Mouse (Mus musculus) stomach, embryonic 14.5 days (tissue): ENCODE data around the gene Hspb9. TPM values are rescaled to one million over a fixed set of nuclear protein-coding genes. Genes with fewer than 3 reads are reported as not detected.
A peak's percentile ranks its signal among the peaks of the same experiment; 100 is the strongest.

Experiments used
- ATAC-seq: fragments of 200-750 bp; cut with Nextera tagmentation; 2 replicates; pipeline ENCODE4 v1.8.0; 2017; ENCODE audit warnings: low read depth, moderate TSS enrichment; ENCODE audit not compliant: insufficient number of reproducible peaks, insufficient read depth, low FRiP score
- H3K27ac ChIP-seq: fragments of 300-500 bp; sonication (generic); 2 replicates; pipeline ENCODE4 v1.5.1; 2014; ENCODE audit warnings: mild to moderate bottlenecking, low read length, moderate library complexity, mixed read lengths
- H3K27me3 ChIP-seq: fragments of 300-500 bp; sonication (generic); 2 replicates; pipeline ENCODE4 v1.6.1; 2014; ENCODE audit warnings: low read length, control low read depth, mixed read lengths; ENCODE audit not compliant: control insufficient read depth, insufficient read depth
- H3K36me3 ChIP-seq: fragments of 300-500 bp; sonication (generic); 2 replicates; pipeline ENCODE4 v1.6.1; 2014; ENCODE audit warnings: mild to moderate bottlenecking, control low read depth, low read length, moderate library complexity, mixed read lengths; ENCODE audit not compliant: control insufficient read depth, insufficient read depth
- H3K4me1 ChIP-seq: fragments of 300-500 bp; sonication (generic); 2 replicates; pipeline ENCODE4 v1.6.1; 2014; ENCODE audit warnings: low read length, control low read depth, mixed read lengths; ENCODE audit not compliant: control insufficient read depth, insufficient read depth
- H3K4me2 ChIP-seq: fragments of 300-500 bp; sonication (generic); replicated peaks from 2 replicates; pipeline ENCODE4 v1.6.1; 2014; ENCODE audit warnings: low read depth, low read length, control low read depth
- H3K4me3 ChIP-seq: fragments of 300-500 bp; sonication (generic); 2 replicates; pipeline ENCODE4 v1.5.1; 2014; ENCODE audit warnings: low read depth, low read length, control low read depth
- H3K9ac ChIP-seq: fragments of 300-500 bp; sonication (generic); replicated peaks from 2 replicates; pipeline ENCODE4 v1.6.1; 2014; ENCODE audit warnings: low read depth, mild to moderate bottlenecking, control low read depth, low read length, moderate library complexity, mixed read lengths
- H3K9me3 ChIP-seq: fragments of 300-500 bp; sonication (generic); 2 replicates; pipeline ENCODE4 v1.6.1; 2016; ENCODE audit warnings: low read depth, low read length, control low read depth; ENCODE audit not compliant: control insufficient read depth
- WGBS: fragments of 180-500 bp; shearing (Covaris S2); extraction: QIAGEN DNeasy Blood & Tissue Kit; methylation state at CpG from one replicate; pipeline ENCODE4 v1.1.7; 2014; 5-methylcytosine and 5-hydroxymethylcytosine counted together
- polyA plus RNA-seq: library from polyadenylated mRNA; unstranded; fragments of >200 nt; fragmentation: Nextera tagmentation; extraction: Ambion mirVana; gene quantifications from 2 replicates; pipeline ENCODE4 v1.2.1, GENCODE M21; 2014

Hspb9 gene
- polyA plus RNA-seq, 1 experiment from 2014 or later = 0.41 TPM

DNA sequence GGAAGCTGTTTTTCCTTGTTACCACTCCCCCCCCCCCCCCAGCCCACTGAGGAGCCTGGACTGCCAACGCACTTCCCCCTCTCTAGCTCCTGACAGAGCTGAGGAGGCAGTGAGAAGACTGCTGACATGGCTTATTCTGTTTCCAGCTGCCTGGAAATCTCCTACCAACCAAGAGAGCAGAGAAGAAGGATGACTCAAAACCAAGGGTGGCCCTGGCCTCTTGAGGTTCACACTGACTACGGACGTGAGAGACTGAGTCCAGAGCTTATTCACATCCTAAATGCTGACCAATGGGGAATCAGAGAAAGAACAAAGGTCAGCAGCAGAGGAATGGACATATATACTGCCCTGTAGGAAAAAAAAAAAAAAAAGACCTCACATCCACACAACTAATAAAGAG, 5.7 kb downstream of the Hspb9 start:
- H3K27me3 ChIP-seq = no peaks in the 10 kb centered on the region
- H3K9ac ChIP-seq = no peak overlapping the region
- H3K4me1 ChIP-seq = peaks cover 7% of the 10 kb centered on the region; the same call in 1 of the 2 replicates
- no peak overlapping the region for H3K4me2 ChIP-seq
- 85% methylated on average over 3 of the region's 3 CpGs for WGBS
- H3K36me3 ChIP-seq = peaks cover 27% of the 10 kb centered on the region
- no peaks in the 10 kb centered on the region for H3K9me3 ChIP-seq
- no peak overlapping the region for H3K4me3 ChIP-seq
- no peak overlapping the region for H3K27ac ChIP-seq
- no peak for ATAC-seq

GRCm38 (mm10) chr11:100719893-100720292, 6.2 kb downstream of the Hspb9 start:
- Histone ChIP-seq H3K9ac (no peak overlapping the region), H3K9me3 (no peaks in the 10 kb centered on the region), H3K4me2 (no peak overlapping the region), H3K27me3 (no peaks in the 10 kb centered on the region), H3K36me3 (peaks cover 27% of the 10 kb centered on the region), H3K4me1 (peaks cover 12% of the 10 kb centered on the region), H3K27ac (peak overlapping the region; percentile 11; the same call in 1 of the 2 replicates), H3K4me3 (no peak overlapping the region)
- no peak for ATAC-seq
- 77% methylated on average over 11 of the region's 11 CpGs for WGBS

GRCm38 (mm10) chr11:100720345-100720744, 6.7 kb downstream of the Hspb9 start:
- no peak for ATAC-seq
- H3K4me1 ChIP-seq = peaks cover 16% of the 10 kb centered on the region
- H3K4me3 ChIP-seq = no peak overlapping the region
- H3K4me2 ChIP-seq = no peak overlapping the region
- no peak overlapping the region for H3K9ac ChIP-seq
- peak overlapping the region; percentile 11; the same call in 1 of the 2 replicates for H3K27ac ChIP-seq
- WGBS = 62% methylated on average over 5 of the region's 5 CpGs
- no peaks in the 10 kb centered on the region for H3K27me3 ChIP-seq
- H3K9me3 ChIP-seq = no peaks in the 10 kb centered on the region
- peaks cover 27% of the 10 kb centered on the region for H3K36me3 ChIP-seq

DNA sequence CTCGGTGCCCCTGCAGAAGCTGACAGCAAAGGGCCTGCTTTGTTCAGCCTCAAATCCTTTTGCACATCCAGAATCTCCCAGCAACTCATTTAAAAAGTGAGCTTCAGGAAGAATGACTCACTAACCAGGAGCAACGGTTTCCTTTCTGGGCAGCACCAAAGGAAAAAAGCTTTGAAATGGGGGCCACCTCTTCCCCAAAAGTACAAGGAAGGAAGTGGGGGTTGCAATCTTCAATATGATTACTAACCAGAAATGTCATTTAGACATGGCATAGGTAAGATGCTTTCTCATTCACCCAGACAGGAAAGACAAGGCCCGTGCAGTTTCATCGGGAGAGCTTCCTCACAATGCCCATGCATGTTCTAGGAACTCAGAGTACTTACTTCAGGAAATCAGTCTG, 7.6 kb downstream of the Hspb9 start:
- H3K27ac ChIP-seq = peak overlapping the region; percentile 48; the same call in 1 of the 2 replicates

GRCm38 (mm10) chr11:100721776-100722492, 8.3 kb downstream of the Hspb9 start:
- no peak overlapping the region for H3K9ac ChIP-seq
- 0 out of 2 replicates have a peak overlapping the region, but pooled peaks have one; percentile 28 for H3K27ac ChIP-seq
- no peaks in the 10 kb centered on the region for H3K27me3 ChIP-seq
- no peak overlapping the region for H3K4me2 ChIP-seq
- H3K4me3 ChIP-seq = no peak overlapping the region
- peaks cover 17% of the 10 kb centered on the region for H3K4me1 ChIP-seq
- H3K36me3 ChIP-seq = peaks cover 11% of the 10 kb centered on the region
- H3K9me3 ChIP-seq = no peaks in the 10 kb centered on the region
- ATAC-seq = no peak
- 73% methylated on average over 8 of the region's 8 CpGs for WGBS

More for the DNA sequence above, 7.6 kb downstream of the Hspb9 start:
- no peak for ATAC-seq
- H3K4me2 ChIP-seq = no peak overlapping the region
- peaks cover 18% of the 10 kb centered on the region for H3K36me3 ChIP-seq
- H3K9me3 ChIP-seq = no peaks in the 10 kb centered on the region
- no peak overlapping the region for H3K9ac ChIP-seq
- WGBS = 64% methylated on average over 4 of the region's 4 CpGs
- no peak overlapping the region for H3K4me3 ChIP-seq
- peaks cover 17% of the 10 kb centered on the region for H3K4me1 ChIP-seq
- no peaks in the 10 kb centered on the region for H3K27me3 ChIP-seq

- H3K27ac ChIP-seq = no peak overlapping the region
- no peak overlapping the region for H3K4me2 ChIP-seq
- ATAC-seq = no peak
- no peaks in the 10 kb centered on the region for H3K9me3 ChIP-seq
- WGBS = 51% methylated on average over 2 of the region's 2 CpGs
- H3K4me1 ChIP-seq = peaks cover 17% of the 10 kb centered on the region
- H3K36me3 ChIP-seq = peaks cover 7% of the 10 kb centered on the region; the same call in 1 of the 2 replicates
- H3K27me3 ChIP-seq = no peaks in the 10 kb centered on the region
- H3K9ac ChIP-seq = no peak overlapping the region
- no peak overlapping the region for H3K4me3 ChIP-seq
These were observed 8.9 kb downstream of the Hspb9 start for GRCm38 (mm10) chr11:100722493-100723028.

- Histone ChIP-seq H3K4me3 (no peak overlapping the region), H3K27ac (peak overlapping the region; percentile 58), H3K9ac (no peak overlapping the region), H3K4me1 (peaks cover 17% of the 10 kb centered on the region), H3K4me2 (no peak overlapping the region; the same call in 1 of the 2 replicates), H3K27me3 (no peaks in the 10 kb centered on the region), H3K9me3 (no peaks in the 10 kb centered on the region), H3K36me3 (peaks cover 5% of the 10 kb centered on the region)
- no peak for ATAC-seq
- WGBS = 37% methylated on average over 5 of the region's 5 CpGs
These were observed 11.4 kb downstream of the Hspb9 start for GRCm38 (mm10) chr11:100724919-100725512.

DNA sequence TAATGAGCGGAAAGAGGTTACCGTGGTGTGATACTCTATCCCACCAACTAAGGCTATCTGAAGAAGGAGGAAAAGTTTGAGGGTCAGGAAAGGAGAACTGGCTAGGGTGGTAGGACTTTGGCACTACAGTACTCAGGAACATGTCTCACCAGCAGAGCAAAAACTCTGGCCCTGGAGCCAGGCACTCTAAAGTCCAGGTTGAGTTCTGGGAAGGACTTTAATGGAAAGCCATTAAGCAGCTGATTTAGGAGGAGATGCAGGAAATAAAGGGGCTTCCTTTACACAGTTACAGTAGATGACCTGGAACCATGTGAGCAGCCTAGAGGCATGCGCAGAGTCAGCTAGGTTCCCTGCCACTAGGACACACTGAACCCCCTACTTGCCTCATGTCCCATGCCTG, 13.6 kb downstream of the Hspb9 start:
- peaks cover 5% of the 10 kb centered on the region for H3K36me3 ChIP-seq
- H3K9me3 ChIP-seq = no peaks in the 10 kb centered on the region
- no peaks in the 10 kb centered on the region for H3K27me3 ChIP-seq
- peaks cover 12% of the 10 kb centered on the region for H3K4me1 ChIP-seq
- H3K4me3 ChIP-seq = no peak overlapping the region
- H3K4me2 ChIP-seq = no peak overlapping the region
- no peak for ATAC-seq
- H3K9ac ChIP-seq = no peak overlapping the region
- 96% methylated on average over 3 of the region's 3 CpGs for WGBS
- no peak overlapping the region for H3K27ac ChIP-seq
